ENCODE assay signal across 18 mouse cellular contexts in genomic region chr8:109945153-109945632, GRCm38 (mm10). TPM values are rescaled to one million over a fixed set of nuclear protein-coding genes. Genes with fewer than 3 reads are reported as not detected.
A peak's percentile ranks its signal among the peaks of the same experiment; 100 is the strongest.
DNase-seq lines count a peak whose midpoint lies in the region; ATAC-seq and TF ChIP-seq lines count a peak whose summit lies in the region.
"Had no signal": no experiment of that assay in that cellular context is flagged by ENCODE, and none has a peak within 500 bp of the region (broad histone marks: within the 10 kb centered on the region; RNA-seq: fewer than 3 reads in every experiment).

No protein-coding gene starts in this region.

- no peak for TF ChIP-seq POLR2A in kidney, adult 2 months (IDR thresholded peaks at IDR 0.05; ENCODE audit: low read depth, low read length)

- no peak overlapping the region for H3K4me3 ChIP-seq in kidney, adult 2 months (ENCODE audit: insufficient read depth, low read depth, low read length)
- no peak overlapping the region for H3K4me3 ChIP-seq in kidney, embryonic 15.5 days (replicated peaks)
- H3K4me3 ChIP-seq: erythroblast, embryonic 14.5 days had no signal

- no peaks in the 10 kb centered on the region for H3K36me3 ChIP-seq in kidney, adult 2 months (ENCODE audit: control insufficient read depth, insufficient read depth, low read length)
- peaks cover 23% of the 10 kb centered on the region for H3K36me3 ChIP-seq in kidney, embryonic 15.5 days

- DNase-seq in kidney, adult 2 months, result peak; percentile 77
- DNase-seq in kidney, postnatal 10 days, result no peak
- DNase-seq in brain, adult 2 months (ENCODE audit: low read depth, low spot score), result peak; percentile 33
- DNase-seq in retina, postnatal 1 day, result peak; percentile 66
- no peak for DNase-seq in thymus, postnatal 25 days
- no peak for DNase-seq in c-Kit-positive CD71-positive TER-119-positive erythroid progenitor cells, embryonic 14.5 days (ENCODE audit: low spot score)
- DNase-seq in B cell, adult 2 months, result no peak
- DNase-seq: adrenal gland, postnatal 14 days; cerebellum, adult 11 months; heart, postnatal 10 days; layer of hippocampus, postnatal 36 days; liver; lung, postnatal 10 days; thymus, adult 2 months had no signal

- no peak overlapping the region for H3K27ac ChIP-seq in kidney, adult 2 months (ENCODE audit: insufficient read depth, low read depth, low read length)
- no peak overlapping the region; the same call in 1 of the 2 replicates for H3K27ac ChIP-seq in kidney, embryonic 15.5 days

- 22% methylated on average over 9 of the region's 9 CpGs for WGBS in kidney, adult 2 months
- 15% methylated on average over 9 of the region's 9 CpGs for WGBS in kidney, embryonic 15.5 days

- no peaks in the 10 kb centered on the region for H3K9me3 ChIP-seq in kidney, embryonic 15.5 days (replicated peaks)

- TF ChIP-seq CTCF in kidney, adult 2 months (conservative IDR thresholded peaks at IDR 0.05; ENCODE audit: insufficient read depth, insufficient read length, low read depth, low read length), result no peak

- no peak overlapping the region for H3K9ac ChIP-seq in kidney, embryonic 15.5 days

- no peaks in the 10 kb centered on the region for H3K27me3 ChIP-seq in kidney, adult 2 months (replicated peaks; ENCODE audit: control insufficient read depth, insufficient read depth, low read length)
- H3K27me3 ChIP-seq in kidney, embryonic 15.5 days, result peaks cover 22% of the 10 kb centered on the region

- peaks cover 20% of the 10 kb centered on the region for H3K4me1 ChIP-seq in kidney, adult 2 months (ENCODE audit: control insufficient read depth, insufficient read depth, low read length)
- peaks cover 49% of the 10 kb centered on the region for H3K4me1 ChIP-seq in kidney, embryonic 15.5 days

- H3K4me2 ChIP-seq in kidney, embryonic 15.5 days, result no peak overlapping the region
- H3K4me2 ChIP-seq: midbrain, embryonic 11.5 days had no signal

- ATAC-seq in kidney, embryonic 15.5 days (replicated peaks; ENCODE audit: low FRiP score), result peak; percentile 50

RNA-seq across cellular contexts. Expression of gene Marveld3, which starts 16.8 kb away (rescaled TPM):
- polyA plus RNA-seq in kidney, adult 2 months (2012; rRNA removed), result 10.7 and 10.8 TPM in 2 replicates
- polyA plus RNA-seq in kidney, embryonic 15.5 days (2015; fragmentation: Nextera tagmentation; extraction: Ambion mirVana), result 3.1 and 3.7 TPM in 2 replicates
- polyA plus RNA-seq: erythroblast, embryonic 14.5 days had no signal

RNA-seq across cellular contexts. Expression of gene Tat, which starts 45.0 kb away (rescaled TPM):
- polyA plus RNA-seq in kidney, adult 2 months (2012; rRNA removed), result 0.04 TPM in 1 of 2 replicates, not detected in the other
- polyA plus RNA-seq in kidney, embryonic 15.5 days (2015; fragmentation: Nextera tagmentation; extraction: Ambion mirVana), result not detected in 2 replicates
- polyA plus RNA-seq: erythroblast, embryonic 14.5 days; midbrain, embryonic 11.5 days; neural tube, embryonic 11.5 days had no signal

Comparison
In these comparisons a context has a peak if more than half of its experiments do, and no peak if none do; other contexts are left out.
1. DNase-seq: peak in kidney, adult 2 months (single experiment), brain, adult 2 months (single experiment) and retina, postnatal 1 day (single experiment); none in kidney, postnatal 10 days (single experiment), thymus, postnatal 25 days (single experiment), c-Kit-positive CD71-positive TER-119-positive erythroid progenitor cells, embryonic 14.5 days (single experiment) and B cell, adult 2 months (0 of 2).